Mouse (Mus musculus): Measurements from ENCODE around the gene Rabgap1l. TPM values are rescaled to one million over a fixed set of nuclear protein-coding genes. Genes with fewer than 3 reads are reported as not detected.
"Not testable (repeated sequence)": the region's sequence is repeated elsewhere in the genome, so short reads cannot be mapped to it uniquely, and the experiment has no call there.

Rabgap1l gene
- polyA plus RNA-seq, 1 experiment from 2014 or later, result 13.6 TPM

DNA sequence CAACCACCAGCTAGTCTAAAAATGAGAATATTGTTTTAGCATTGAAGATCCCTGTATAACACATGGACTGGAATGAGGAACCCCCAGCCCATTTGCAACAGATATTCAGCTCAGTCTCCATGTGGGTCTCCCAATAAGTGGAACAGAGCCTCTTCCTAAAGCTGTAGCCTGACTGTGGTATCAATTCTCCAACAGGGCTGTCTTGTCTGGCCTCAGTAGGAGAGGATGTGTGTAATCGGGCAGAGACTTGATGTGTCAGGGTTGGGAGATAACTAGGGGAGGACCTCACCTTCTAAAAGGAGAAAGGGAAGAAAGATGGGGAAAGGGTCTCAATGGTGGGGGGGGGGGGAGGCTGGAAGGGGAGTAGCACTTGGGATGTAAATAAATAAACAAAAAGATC lies 346.2 kb downstream of the Rabgap1l start:
- Histone ChIP-seq H3K27me3 (ENCODE audit: control insufficient read depth, insufficient read depth, low read length) (no peaks in the 10 kb centered on the region), H3K36me3 (replicated peaks; ENCODE audit: control insufficient read depth, insufficient read depth, low read depth, low read length) (no peaks in the 10 kb centered on the region), H3K4me3 (ENCODE audit: low read depth, low read length) (no peak overlapping the region), H3K4me2 (ENCODE audit: low read depth, low read length) (no peak overlapping the region), H3K27ac (replicated peaks; ENCODE audit: low read depth, low read length) (no peak overlapping the region), H3K4me1 (ENCODE audit: control insufficient read depth, insufficient read depth, low read length) (no peaks in the 10 kb centered on the region), H3K9me3 (replicated peaks; ENCODE audit: control insufficient read depth, low read length) (no peaks in the 10 kb centered on the region), H3K9ac (replicated peaks; ENCODE audit: low read length) (no peak overlapping the region)
- DNase-seq (ENCODE audit: low spot score) (no peak), ATAC-seq (replicated peaks; ENCODE audit: insufficient number of reproducible peaks, low FRiP score, low TSS enrichment, low read depth) (no peak)
- WGBS, result 86% methylated on average over 1 of the region's 1 CpGs

DNA sequence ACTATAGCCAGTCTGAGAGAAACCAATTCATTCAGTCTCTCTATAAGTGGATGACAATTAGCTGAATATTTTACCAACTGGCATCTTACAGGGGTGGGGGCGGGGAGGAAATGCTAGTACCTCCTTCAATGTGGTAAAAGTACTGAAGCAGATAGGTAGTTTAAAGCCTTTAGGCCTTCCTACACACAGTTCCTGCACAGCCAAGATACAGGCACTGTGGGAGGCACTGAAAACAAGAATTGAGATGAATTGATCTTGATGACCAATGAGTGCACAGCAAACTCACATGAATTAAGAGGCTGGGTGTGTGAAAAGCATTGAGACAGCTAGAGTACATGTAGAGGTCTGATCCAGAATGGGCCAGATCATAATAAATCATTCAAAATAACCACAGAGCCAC lies 349.5 kb downstream of the Rabgap1l start:
- Histone ChIP-seq H3K9me3 (replicated peaks; ENCODE audit: control insufficient read depth, low read length) (no peaks in the 10 kb centered on the region), H3K27ac (replicated peaks; ENCODE audit: low read depth, low read length) (no peak overlapping the region), H3K4me2 (ENCODE audit: low read depth, low read length) (no peak overlapping the region), H3K4me1 (ENCODE audit: control insufficient read depth, insufficient read depth, low read length) (no peaks in the 10 kb centered on the region), H3K9ac (replicated peaks; ENCODE audit: low read length) (no peak overlapping the region), H3K36me3 (replicated peaks; ENCODE audit: control insufficient read depth, insufficient read depth, low read depth, low read length) (no peaks in the 10 kb centered on the region), H3K27me3 (ENCODE audit: control insufficient read depth, insufficient read depth, low read length) (no peaks in the 10 kb centered on the region), H3K4me3 (ENCODE audit: low read depth, low read length) (no peak overlapping the region)
- no peak for DNase-seq (ENCODE audit: low spot score)
- 78% methylated on average over 1 of the region's 1 CpGs for WGBS
- ATAC-seq (replicated peaks; ENCODE audit: insufficient number of reproducible peaks, low FRiP score, low TSS enrichment, low read depth), result no peak

DNA sequence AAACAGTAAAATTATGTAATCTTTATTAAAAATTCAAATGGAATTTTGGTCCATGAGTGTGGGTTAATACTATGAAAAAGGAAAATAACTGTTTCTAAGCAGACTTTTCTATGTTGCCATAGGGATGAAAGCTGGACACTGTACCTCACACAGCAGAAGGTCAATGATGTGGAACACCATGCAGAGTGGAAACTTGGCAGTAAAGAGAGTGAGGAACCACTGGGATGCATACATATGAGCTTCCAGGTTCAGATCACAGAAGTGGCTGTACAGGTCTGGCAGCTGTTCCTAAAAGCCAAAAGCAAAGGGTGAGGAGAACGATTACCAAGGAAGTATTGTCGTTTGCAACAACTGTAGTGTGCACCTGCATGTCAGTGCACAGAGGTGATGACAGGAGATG lies 351.3 kb downstream of the Rabgap1l start:
- ATAC-seq (replicated peaks; ENCODE audit: insufficient number of reproducible peaks, low FRiP score, low TSS enrichment, low read depth) (no peak), DNase-seq (ENCODE audit: low spot score) (no peak)
- 74% methylated on average over 2 of the region's 2 CpGs for WGBS
- Histone ChIP-seq H3K4me2 (ENCODE audit: low read depth, low read length) (no peak overlapping the region), H3K27ac (replicated peaks; ENCODE audit: low read depth, low read length) (no peak overlapping the region), H3K36me3 (replicated peaks; ENCODE audit: control insufficient read depth, insufficient read depth, low read depth, low read length) (no peaks in the 10 kb centered on the region), H3K4me1 (ENCODE audit: control insufficient read depth, insufficient read depth, low read length) (no peaks in the 10 kb centered on the region), H3K4me3 (ENCODE audit: low read depth, low read length) (no peak overlapping the region), H3K9me3 (replicated peaks; ENCODE audit: control insufficient read depth, low read length) (no peaks in the 10 kb centered on the region), H3K9ac (replicated peaks; ENCODE audit: low read length) (no peak overlapping the region), H3K27me3 (ENCODE audit: control insufficient read depth, insufficient read depth, low read length) (no peaks in the 10 kb centered on the region)

- H3K9me3 ChIP-seq (replicated peaks; ENCODE audit: control insufficient read depth, low read length), result no peaks in the 10 kb centered on the region
- 86% methylated on average over 5 of the region's 5 CpGs for WGBS
- H3K4me2 ChIP-seq (ENCODE audit: low read depth, low read length), result no peak overlapping the region
- no peak overlapping the region for H3K27ac ChIP-seq (replicated peaks; ENCODE audit: low read depth, low read length)
- no peak overlapping the region for H3K9ac ChIP-seq (replicated peaks; ENCODE audit: low read length)
- no peaks in the 10 kb centered on the region for H3K36me3 ChIP-seq (replicated peaks; ENCODE audit: control insufficient read depth, insufficient read depth, low read depth, low read length)
- H3K27me3 ChIP-seq (ENCODE audit: control insufficient read depth, insufficient read depth, low read length), result no peaks in the 10 kb centered on the region
- H3K4me3 ChIP-seq (ENCODE audit: low read depth, low read length), result no peak overlapping the region
- H3K4me1 ChIP-seq (ENCODE audit: control insufficient read depth, insufficient read depth, low read length), result no peaks in the 10 kb centered on the region
- no peak for DNase-seq (ENCODE audit: low spot score)
- no peak for ATAC-seq (replicated peaks; ENCODE audit: insufficient number of reproducible peaks, low FRiP score, low TSS enrichment, low read depth)
Observed at GRCm38 (mm10) chr1:160441161-160441560, 351.9 kb downstream of the Rabgap1l start.

DNA sequence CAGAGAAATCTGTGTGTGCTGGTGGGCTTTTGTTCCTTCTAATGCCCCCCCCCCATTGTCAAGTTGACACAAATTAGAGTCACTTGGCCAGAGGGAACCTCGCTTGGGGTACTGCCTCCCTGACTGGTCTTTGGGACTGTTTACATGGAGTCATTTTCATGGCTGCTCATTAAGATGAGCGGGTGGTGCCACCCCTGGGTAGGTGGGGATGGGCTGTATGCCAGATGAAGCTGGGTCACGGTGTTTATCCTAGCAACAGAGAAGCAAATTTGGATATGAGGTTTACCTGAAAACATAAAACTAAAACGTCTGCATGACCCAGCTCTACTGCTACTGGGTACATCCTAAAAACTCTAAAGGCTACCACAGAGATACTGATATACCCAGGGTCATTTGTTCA lies 354.2 kb downstream of the Rabgap1l start:
- Histone ChIP-seq H3K9me3 (replicated peaks; ENCODE audit: control insufficient read depth, low read length) (no peaks in the 10 kb centered on the region), H3K9ac (replicated peaks; ENCODE audit: low read length) (no peak overlapping the region), H3K27ac (replicated peaks; ENCODE audit: low read depth, low read length) (no peak overlapping the region), H3K27me3 (ENCODE audit: control insufficient read depth, insufficient read depth, low read length) (no peaks in the 10 kb centered on the region), H3K36me3 (replicated peaks; ENCODE audit: control insufficient read depth, insufficient read depth, low read depth, low read length) (no peaks in the 10 kb centered on the region), H3K4me1 (ENCODE audit: control insufficient read depth, insufficient read depth, low read length) (no peaks in the 10 kb centered on the region), H3K4me2 (ENCODE audit: low read depth, low read length) (no peak overlapping the region), H3K4me3 (ENCODE audit: low read depth, low read length) (no peak overlapping the region)
- no peak for ATAC-seq (replicated peaks; ENCODE audit: insufficient number of reproducible peaks, low FRiP score, low TSS enrichment, low read depth)
- WGBS, result 66% methylated on average over 4 of the region's 4 CpGs
- no peak for DNase-seq (ENCODE audit: low spot score)

DNA sequence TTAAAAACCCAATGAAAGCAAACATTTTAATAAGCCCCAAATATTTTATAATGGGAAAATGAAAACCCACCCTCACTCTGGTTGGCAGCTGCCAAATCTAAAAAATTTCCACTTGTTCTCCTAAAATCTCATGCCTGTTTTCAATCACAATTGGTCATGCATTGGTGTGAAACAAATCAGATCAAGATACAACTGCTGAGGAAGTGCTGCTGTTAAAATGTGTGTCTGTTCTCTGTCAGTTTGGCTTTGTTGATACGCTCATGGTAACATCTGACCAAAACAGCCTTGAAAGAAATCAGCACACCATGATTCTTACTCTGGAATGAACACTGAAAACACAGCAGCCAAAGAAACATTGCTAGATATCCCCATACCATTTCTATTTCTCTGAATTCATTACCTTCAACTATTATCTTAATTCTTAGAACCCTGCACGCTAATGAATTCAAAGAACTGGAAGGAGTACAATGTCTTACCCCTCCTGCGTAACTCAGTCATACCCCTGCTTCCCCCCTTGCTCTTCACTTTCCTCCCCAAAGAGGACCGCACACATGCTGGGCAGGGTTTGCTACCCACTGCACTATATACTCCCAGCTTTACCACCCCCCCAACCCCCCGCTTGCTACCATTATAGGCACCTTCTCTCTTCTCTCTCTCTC lies 375.7 kb downstream of the Rabgap1l start:
- Histone ChIP-seq H3K4me2 (ENCODE audit: low read depth, low read length) (no peak overlapping the region), H3K9ac (replicated peaks; ENCODE audit: low read length) (no peak overlapping the region), H3K9me3 (replicated peaks; ENCODE audit: control insufficient read depth, low read length) (no peaks in the 10 kb centered on the region), H3K4me3 (ENCODE audit: low read depth, low read length) (no peak overlapping the region), H3K27me3 (ENCODE audit: control insufficient read depth, insufficient read depth, low read length) (no peaks in the 10 kb centered on the region), H3K36me3 (replicated peaks; ENCODE audit: control insufficient read depth, insufficient read depth, low read depth, low read length) (no peaks in the 10 kb centered on the region), H3K27ac (replicated peaks; ENCODE audit: low read depth, low read length) (no peak overlapping the region), H3K4me1 (ENCODE audit: control insufficient read depth, insufficient read depth, low read length) (no peaks in the 10 kb centered on the region)
- ATAC-seq (replicated peaks; ENCODE audit: insufficient number of reproducible peaks, low FRiP score, low TSS enrichment, low read depth) (no peak), DNase-seq (ENCODE audit: low spot score) (peak; percentile 57)
- WGBS, result 62% methylated on average over 5 of the region's 5 CpGs

DNA sequence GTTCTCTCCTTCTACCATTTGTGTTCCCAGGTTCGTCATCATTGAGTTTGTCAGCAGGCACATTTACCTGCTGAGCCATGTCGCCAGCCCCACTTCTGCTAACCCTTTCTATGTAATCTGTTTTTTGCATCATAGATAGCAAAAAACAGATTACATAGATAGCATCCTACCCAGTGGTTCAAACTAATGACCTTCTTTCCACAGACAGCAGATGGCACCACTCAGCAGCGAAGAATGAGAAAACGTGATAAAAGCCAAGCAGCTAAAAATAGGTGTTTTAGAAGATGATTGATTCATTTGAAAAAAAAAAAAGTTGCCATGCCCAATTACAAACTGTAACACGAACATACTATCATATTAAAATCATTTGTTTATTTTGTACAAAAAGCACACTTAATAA lies 382.2 kb downstream of the Rabgap1l start:
- Histone ChIP-seq H3K4me1 (ENCODE audit: control insufficient read depth, insufficient read depth, low read length) (no peaks in the 10 kb centered on the region), H3K9ac (replicated peaks; ENCODE audit: low read length) (no peak overlapping the region), H3K9me3 (replicated peaks; ENCODE audit: control insufficient read depth, low read length) (no peaks in the 10 kb centered on the region), H3K27me3 (ENCODE audit: control insufficient read depth, insufficient read depth, low read length) (no peaks in the 10 kb centered on the region), H3K4me2 (ENCODE audit: low read depth, low read length) (no peak overlapping the region), H3K4me3 (ENCODE audit: low read depth, low read length) (no peak overlapping the region), H3K36me3 (replicated peaks; ENCODE audit: control insufficient read depth, insufficient read depth, low read depth, low read length) (no peaks in the 10 kb centered on the region), H3K27ac (replicated peaks; ENCODE audit: low read depth, low read length) (no peak overlapping the region)
- DNase-seq (ENCODE audit: low spot score) (peak; percentile 26), ATAC-seq (replicated peaks; ENCODE audit: insufficient number of reproducible peaks, low FRiP score, low TSS enrichment, low read depth) (no peak)
- 50% methylated on average over 5 of the region's 5 CpGs for WGBS

DNA sequence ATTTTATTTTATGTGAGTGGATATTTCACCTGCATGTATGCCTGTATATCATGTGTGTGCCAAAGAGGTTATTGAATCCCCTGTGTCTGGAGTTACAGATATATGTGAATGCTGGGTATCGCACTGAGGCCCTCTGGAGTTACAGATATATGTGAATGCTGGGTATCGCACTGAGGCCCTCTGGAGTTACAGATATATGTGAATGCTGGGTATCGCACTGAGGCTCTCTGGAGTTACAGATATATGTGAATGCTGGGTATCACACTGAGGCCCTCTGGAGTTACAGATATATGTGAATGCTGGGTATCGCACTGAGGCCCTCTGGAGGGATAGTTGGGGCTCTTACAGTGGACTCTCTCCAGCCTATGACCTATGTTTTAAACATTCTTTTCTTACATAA lies 383.3 kb downstream of the Rabgap1l start:
- not testable (repeated sequence) for H3K4me3 ChIP-seq (ENCODE audit: low read depth, low read length); H3K9me3 ChIP-seq (replicated peaks; ENCODE audit: control insufficient read depth, low read length); H3K4me2 ChIP-seq (ENCODE audit: low read depth, low read length); H3K27ac ChIP-seq (replicated peaks; ENCODE audit: low read depth, low read length); H3K36me3 ChIP-seq (replicated peaks; ENCODE audit: control insufficient read depth, insufficient read depth, low read depth, low read length); DNase-seq (ENCODE audit: low spot score); ATAC-seq (replicated peaks; ENCODE audit: insufficient number of reproducible peaks, low FRiP score, low TSS enrichment, low read depth); H3K9ac ChIP-seq (replicated peaks; ENCODE audit: low read length); H3K27me3 ChIP-seq (ENCODE audit: control insufficient read depth, insufficient read depth, low read length); H3K4me1 ChIP-seq (ENCODE audit: control insufficient read depth, insufficient read depth, low read length)
- 93% methylated on average over 4 of the region's 4 CpGs for whole genome bisulfite sequencing
